Mouse (Mus musculus): Measurements from ENCODE around the gene Tanc1. TPM values are rescaled to one million over a fixed set of nuclear protein-coding genes. Genes with fewer than 3 reads are reported as not detected.

Gene Tanc1
- total RNA-seq, 2 experiments from 2014 or later = 17.7 to 27.5 TPM

DNA sequence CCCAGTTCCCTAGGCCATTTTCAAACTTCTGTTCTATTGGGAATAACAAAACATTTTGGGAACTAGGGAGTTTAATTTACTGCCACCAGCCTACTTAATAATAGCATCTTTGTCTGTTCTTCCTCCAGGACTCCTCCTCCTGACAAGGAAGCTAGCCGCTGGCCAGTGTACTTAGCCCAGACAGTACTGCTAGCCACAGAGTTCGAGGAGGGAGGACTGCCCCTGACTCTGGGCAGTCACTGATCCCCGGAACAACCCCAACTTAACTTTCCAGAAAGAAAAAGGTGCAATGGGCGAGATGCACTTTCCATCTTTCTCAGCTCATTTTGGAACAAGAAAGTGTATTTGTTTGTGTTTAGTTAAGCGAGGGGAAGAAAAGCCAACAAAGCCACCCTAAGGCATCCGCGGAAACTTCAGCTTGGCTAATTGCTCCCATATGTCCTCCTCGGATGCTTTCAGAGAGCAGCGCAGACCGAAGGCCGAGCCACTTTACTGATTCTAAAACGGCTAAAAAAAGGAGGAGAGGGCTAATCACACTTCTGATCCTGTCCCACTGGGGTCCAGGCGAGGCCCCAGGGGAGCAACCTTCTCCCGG lies 529 bp upstream of the Tanc1 start:
- intact Hi-C loops (cut with DNase I) = loop anchor here (5.0 kb wide), 3 partner anchors 41 to 136 kb away; no protein-coding TSS in a partner anchor
- DNase-seq (ENCODE audit: low spot score in 2 of 2) = no peak

DNA sequence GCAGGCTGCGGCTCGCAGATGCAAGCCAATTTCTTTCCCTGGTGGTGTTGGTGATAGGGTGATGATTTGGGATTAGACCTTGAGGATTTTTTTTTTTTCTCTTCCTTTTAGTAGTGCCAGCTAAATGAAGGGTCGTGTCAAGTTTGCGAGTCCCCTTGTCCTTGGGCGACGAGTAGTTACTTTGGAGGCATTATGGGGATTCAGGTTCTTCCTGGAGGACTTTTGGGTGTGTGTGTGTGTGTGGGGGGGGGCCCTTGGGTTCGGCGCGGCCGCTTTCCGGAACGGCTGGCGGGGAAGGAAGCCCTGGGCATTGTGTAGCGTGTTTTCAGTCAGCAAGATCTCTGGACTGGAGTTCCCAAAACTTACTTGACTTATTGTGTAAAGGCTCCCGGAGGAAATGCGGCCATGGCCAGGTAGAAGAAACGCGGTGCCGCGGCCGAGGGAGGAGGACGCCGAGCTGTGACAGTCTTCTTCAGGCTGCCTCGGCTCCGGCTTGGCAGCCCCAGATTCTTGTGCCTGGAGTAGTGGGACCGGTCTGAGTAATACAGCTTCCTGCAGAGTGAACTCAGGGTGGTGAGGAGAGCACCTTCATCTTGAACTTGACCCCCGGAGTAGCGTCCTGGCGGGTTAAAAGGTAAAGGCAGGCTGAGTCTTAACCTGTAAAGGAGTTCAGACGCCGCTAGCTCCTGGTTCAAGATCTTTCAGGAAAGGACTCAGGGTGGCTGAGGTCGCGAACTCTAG lies 1.1 kb downstream of the Tanc1 start:
- intact Hi-C loops (cut with DNase I) = loop anchor here (5.0 kb wide), 3 partner anchors 39 to 134 kb away; no protein-coding TSS in a partner anchor
- DNase-seq (ENCODE audit: low spot score in 2 of 2) = peak; percentile 17 to 25

DNA sequence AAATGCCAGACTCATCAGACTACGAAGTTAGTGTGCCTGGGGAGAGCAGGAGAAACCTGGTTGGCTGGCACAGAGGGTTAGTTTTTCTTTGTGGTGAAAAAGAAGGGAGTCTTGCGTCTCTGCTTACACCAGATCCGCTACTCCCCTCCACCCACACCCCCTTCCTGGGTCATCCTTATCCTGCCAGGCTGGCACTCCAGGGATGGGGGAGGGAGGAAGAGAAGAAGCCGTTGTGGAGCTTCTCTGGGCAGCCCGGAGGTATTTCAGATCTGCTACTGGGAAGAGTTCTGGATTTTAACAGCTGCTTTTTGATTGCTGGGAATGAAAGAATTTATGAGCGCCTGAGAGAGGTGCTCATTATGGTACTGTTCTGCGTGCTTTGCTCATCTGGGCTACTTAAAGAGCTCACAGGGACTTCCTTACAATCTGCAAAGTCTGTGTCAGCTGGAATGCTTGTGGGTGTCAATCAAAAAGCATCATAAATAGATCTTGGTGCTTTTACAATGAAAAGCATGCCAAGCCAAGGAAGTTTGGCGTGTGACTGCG lies 1.7 kb downstream of the Tanc1 start:
- peak in 1 of 2 experiments; percentile 13 for DNase-seq (ENCODE audit: low spot score in 2 of 2)
- intact Hi-C loops (cut with DNase I) = loop anchor here (5.0 kb wide), 3 partner anchors 39 to 134 kb away; no protein-coding TSS in a partner anchor

DNA sequence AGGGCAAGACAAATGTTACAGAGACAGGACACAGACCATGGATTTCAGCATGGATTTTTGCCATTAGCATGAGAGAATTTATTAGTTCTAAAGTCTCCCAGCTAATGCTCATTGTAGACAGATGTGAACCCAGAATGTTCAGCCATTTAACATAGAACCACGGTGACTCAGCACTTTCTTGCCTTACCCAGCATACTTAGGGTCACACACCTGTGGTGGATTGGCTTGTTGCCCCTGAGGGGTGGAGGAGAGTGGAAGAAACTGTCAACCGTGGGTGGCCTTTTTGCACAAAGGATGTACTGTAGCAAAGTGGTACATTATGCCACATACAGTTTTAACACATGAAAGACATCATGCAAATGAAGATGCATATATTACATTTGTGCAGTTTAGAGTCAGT lies 5.0 kb downstream of the Tanc1 start:
- DNase-seq (ENCODE audit: low spot score in 2 of 2) = no peak
- intact Hi-C loops (cut with DNase I) = no loop called here

DNA sequence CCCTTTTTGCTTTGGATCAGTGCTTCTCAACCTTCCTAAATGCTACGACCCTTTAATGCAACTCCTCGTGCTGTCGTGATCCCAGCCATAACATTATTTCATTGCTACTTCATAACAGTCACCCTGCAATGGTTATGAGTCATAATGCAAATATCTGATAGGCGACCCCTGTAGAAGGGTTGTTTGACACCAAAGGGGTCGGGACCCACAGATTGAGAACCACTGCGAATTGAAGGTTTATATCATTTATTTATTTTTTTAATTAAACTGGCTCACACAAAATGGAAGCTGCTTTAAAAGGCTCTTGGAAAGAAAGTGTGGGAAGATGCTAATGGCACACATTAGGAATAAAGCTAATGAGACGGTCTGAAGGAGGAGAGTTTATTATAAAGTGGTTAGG lies 7.2 kb downstream of the Tanc1 start:
- DNase-seq (ENCODE audit: low spot score in 2 of 2) = no peak
- intact Hi-C loops (cut with DNase I) = no loop called here

DNA sequence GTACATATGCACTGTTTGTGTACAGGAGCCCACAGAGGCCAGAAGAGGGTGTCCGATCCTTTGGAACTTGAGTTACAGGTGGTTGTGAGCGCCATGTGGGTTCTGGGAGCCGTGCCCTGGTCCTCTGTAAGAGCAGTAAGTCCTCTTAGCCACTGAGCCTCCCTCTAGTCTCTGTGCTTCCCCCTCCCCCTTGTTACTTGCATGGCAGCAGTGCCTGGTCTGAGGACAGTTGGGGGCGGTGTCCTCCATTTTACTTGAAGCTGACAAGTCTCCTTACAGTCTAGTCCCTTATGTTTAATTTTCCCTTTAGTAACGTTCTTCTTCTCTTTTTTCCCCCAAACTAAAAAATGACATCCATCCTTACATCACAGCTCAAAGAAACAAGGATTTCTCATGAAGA lies 8.8 kb downstream of the Tanc1 start:
- intact Hi-C loops (cut with DNase I) = no loop called here
- DNase-seq (ENCODE audit: low spot score in 2 of 2) = no peak

DNA sequence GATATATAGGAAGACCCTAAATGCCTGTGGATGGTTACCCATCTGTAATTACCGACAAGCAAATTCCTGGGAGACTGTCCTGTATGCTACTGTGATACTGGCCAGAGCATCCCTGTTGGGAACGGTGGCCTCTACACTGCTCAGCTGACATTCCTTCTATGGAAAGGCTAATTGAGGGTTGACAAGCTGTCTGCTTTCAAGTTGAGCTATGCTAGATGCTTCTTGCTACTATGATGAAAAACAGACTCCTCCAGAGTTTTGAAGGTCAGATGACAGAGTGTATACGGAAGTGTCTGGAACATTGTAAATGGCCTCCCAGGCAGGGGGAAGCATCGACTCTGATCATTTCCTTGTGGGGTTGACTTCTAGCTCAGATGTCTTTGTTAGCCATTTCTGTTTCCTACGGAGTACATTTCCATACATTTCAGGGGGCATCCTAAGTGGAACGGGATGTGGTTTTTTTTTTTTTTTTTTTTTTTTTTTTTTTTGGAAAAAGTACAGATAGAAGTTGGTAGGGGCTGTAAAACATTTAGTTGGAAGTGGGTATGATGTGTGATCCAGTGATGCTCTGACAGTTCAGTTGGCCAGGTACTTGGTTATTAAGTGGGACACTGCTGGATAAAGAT lies 10.8 kb downstream of the Tanc1 start:
- DNase-seq (ENCODE audit: low spot score in 2 of 2) = no peak
- intact Hi-C loops (cut with DNase I) = no loop called here

DNA sequence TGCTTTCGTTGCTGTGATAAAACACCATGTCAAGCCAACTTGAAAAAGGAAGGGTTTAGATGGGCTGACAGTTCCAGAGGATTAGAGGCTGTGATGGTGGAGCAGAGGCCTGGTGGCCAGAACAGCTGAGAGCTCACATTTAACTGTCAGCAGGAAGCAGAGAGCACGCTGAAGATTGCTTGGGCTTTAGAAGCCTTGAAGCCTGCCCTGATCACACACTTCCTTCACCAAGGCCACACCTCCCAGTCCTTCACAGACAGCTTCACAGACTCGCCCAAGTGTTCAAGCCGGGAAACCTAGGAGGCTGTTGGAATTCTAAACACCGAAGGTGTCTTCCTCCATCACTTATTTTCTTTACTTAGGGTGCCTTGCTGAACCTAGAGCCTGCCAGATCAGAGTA lies 12.0 kb downstream of the Tanc1 start:
- intact Hi-C loops (cut with DNase I) = no loop called here
- DNase-seq (ENCODE audit: low spot score in 2 of 2) = no peak

DNA sequence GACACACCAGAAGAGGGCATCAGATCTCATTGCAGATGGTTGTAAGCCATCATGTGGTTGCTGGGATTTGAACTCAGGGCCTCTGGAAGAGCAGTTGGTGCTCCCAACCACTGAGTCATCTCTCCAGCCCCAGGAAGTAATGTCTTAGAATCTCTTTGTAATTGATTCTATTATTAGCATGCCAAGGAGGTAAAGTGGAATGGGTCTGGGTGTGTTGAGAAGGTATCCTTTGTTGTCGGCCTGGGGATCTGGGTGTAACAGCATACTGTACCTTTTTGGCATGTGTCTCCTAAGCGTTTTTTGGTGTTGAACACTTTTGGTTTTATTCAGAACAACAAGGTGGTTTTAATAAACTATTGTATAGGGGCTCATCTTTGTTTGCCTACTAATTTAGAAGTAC lies 13.6 kb downstream of the Tanc1 start:
- no peak for DNase-seq (ENCODE audit: low spot score in 2 of 2)
- intact Hi-C loops (cut with DNase I) = no loop called here

DNA sequence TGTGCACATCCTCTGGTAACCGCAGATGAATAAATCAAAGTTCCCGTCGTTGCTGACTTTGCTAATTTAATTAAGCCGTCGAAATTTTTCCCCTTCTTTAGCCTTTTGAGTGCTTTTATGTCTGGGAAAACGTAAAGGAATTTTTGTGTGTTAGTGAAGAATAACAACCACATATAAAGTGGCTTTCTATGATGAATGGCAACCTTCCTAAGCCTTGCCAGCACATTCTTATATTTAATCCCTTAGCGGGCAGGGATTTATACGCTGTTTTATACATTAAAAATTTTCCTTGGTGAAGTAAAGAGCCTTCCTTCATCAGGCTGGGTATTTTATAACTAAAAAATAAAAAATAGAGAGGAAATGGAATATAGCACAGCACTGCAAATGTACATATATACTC lies 14.1 kb downstream of the Tanc1 start:
- DNase-seq (ENCODE audit: low spot score in 2 of 2) = no peak
- intact Hi-C loops (cut with DNase I) = no loop called here

DNA sequence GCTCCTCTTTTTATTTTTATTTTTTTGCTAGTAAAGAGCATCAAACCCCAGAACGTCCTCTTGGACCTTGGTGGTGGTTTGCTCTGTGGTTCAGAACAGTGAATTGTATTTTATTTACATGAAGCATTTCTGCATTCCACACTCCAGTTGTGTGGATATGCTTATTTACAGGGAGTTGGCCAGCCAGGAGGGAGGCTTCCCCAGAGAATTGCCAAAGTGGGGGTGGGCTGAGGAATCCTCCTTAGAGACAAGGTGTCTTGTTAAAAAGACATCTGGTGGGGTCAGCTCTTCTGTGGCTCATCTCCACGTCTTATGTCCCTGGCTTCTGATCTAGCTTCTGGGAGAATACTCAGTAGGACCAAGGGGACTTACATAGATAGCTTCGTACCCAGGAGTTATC lies 14.6 kb downstream of the Tanc1 start:
- intact Hi-C loops (cut with DNase I) = no loop called here
- no peak for DNase-seq (ENCODE audit: low spot score in 2 of 2)

DNA sequence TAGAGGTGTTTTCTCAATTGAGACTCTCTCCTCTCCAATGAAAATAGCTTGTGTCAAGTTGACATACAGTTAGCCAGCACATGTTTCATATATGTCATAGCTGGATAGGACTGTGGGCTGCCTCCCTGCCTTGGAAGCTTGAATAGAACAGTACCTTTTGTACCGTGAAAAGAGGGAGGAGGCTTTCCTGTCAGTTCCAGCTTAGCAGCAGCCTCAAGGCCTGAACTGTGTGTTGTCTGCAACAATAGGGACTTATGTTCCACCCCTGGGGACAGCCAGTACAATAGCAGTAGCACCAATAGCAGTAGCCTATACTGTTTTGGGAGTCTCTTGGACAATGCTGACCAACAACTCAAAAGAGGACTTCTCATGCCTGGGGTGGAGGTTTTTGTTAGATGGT lies 15.7 kb downstream of the Tanc1 start:
- intact Hi-C loops (cut with DNase I) = no loop called here
- no peak for DNase-seq (ENCODE audit: low spot score in 2 of 2)

DNA sequence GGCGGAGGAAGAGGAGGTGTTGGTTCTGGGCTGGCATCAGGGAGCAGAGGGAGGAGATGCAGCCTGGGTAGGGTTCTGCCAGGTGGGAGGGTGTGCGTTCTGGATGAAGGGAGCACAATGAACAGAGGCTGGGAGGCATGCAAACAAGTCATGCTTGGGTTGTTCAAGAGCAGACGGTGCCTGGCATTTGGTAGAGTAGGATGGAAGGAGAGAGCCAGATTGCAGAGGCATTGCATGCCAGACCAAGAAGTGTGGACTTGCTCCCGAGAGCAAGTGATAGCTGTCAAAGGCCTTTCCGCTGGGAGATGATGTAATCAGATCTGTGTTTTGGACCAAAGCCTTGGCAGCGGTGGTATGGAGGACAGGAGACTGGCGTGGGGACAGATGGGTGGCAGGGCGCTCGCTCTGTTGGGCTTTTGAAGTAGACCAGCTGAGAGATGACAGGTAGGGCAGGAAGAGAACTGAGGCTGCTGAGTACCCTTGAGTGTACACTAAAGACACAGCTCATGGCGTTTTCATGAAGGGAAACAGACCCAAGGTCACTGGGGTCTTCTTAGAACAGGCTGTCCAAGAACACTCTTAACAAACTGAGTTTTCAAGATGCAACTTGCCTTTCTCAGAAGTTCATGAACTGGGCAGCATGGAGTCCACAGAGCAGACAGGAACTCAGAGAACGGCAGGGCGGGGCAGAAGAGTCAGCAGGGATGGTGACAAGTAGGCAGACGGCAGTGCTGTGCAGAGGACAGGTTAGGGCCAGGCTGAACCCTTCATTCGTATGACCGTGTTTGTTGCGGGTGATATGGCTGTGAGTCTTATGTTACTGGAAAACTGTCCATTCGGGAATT lies 16.4 kb downstream of the Tanc1 start:
- DNase-seq (ENCODE audit: low spot score in 2 of 2) = peak in 1 of 2 experiments; percentile 16
- intact Hi-C loops (cut with DNase I) = no loop called here

DNA sequence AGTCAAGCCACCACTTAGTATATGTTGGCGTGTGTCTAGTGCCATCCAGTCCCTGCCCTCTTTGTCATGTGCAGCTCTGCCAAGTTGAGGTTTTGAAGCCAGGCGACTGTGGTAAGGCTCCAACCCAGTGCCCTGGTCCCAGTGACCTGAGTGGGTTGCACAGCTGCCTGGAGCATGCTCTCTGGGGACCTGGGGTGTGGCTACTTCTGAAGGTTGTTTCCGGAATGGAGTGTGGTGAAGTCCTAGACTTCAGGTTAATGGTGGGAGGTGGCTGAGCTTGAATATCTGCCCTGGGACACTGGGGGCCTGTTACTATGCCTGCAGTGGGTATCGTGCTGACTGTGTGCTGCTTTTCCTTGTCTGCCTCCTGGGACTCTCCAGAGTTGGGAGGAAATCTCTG lies 18.0 kb downstream of the Tanc1 start:
- intact Hi-C loops (cut with DNase I) = no loop called here
- DNase-seq (ENCODE audit: low spot score in 2 of 2) = no peak

DNA sequence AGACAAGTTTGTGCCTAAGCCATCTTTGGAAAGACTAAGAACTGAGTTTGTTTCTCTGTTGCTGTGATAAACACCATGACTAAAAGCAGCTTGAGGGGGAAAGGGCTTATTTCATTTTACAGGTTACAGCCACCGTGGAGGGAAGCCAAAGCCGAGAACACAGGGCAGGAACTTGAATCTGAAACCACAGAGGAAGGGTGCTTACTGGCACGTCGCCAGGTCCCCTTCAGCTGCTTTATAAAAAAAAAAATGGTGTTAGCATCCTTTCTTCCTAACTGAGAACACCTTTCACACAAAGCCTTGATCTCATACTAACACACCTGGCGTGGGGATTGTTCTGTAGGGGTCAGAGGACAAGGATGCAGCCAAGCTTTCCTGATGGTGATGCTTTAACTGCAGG lies 19.6 kb downstream of the Tanc1 start:
- DNase-seq (ENCODE audit: low spot score in 2 of 2) = no peak
- intact Hi-C loops (cut with DNase I) = no loop called here

DNA sequence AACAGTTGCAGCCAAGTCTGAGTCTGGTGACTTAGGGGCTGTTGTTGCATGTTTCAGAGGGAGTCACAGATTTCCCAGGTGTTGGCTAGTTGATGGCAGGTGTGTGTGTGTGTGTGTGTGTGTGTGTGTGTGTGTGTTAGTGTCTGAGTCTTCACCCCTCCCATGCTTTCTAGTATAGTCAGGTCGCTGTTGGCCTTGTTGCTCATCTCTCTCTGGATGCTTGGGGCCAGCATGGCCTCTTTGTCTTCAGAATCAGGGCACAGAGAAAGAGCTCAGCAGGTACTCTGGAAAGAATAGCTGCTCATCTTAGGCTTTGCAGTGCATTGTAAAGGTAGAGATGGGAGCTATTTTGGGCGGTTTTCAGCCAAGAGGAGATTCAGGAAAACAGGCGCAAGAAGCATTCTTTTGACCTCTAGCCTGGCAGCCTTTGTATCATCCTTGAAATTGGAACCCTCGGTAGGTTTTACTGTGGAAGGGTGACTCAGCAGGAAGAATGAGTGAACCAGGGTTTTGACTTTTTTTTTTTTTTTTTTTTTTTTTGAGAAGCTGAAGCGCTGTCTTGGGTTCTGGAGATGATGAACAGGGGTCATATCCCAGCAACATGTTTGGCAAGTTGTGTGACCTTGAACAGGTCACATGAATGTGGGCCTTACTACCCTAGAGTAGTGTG lies 22.1 kb downstream of the Tanc1 start:
- no peak for DNase-seq (ENCODE audit: low spot score in 2 of 2)
- intact Hi-C loops (cut with DNase I) = no loop called here

DNA sequence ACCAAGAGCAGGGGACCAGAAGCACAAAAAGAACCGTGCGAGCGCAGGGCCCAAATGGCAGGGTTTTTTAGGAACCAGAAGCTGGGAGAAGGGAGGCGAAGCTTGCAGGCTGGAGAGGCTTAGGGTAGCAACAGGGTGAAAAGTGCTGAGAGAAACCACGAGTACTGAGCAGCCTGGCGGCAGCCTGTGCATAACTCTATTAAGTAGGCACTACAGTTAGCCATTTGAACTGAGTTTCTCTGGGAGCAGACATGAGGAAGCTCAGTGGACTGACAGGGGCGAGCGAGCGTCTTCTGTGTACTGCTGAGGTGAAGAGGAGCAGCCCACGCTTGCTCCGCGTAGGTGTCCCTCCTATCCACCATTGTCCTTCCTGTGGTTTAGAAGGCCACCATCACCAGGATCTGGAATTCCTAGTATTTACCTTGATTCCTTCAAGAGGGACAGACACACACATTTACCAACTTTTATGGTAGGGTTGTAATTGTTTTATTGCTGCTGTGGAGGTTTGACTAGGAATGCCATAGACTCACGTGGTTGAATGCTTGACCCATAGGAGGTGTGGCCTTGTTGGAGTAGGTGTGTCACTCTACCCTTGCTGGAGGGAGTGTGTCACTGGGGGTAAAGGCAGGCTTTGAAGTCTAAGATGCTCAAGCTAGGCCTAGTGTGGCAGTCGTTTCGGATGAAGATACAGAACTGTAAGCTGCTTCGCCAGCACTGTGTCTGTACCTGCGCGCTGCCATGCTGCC lies 25.4 kb downstream of the Tanc1 start:
- intact Hi-C loops (cut with DNase I) = no loop called here
- DNase-seq (ENCODE audit: low spot score in 2 of 2) = no peak

DNA sequence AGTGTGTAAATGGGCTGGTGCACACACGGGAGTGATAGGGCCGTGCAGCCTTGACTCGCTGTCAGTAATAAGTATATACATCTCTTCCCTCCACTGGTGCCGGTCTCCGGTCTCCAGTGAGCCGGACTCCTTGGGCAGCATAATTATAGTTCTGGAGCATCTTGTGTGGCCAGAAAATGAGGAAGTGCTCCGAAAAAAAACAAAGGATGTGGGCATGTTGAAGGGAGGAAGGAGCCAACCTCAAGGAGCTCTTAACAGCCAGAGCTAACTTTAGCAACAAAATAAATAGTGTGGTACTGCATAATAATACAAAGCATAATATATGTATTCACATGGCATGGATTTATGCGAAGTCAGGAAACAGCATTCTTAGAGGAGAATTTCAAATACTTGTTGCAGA lies 30.9 kb downstream of the Tanc1 start:
- no peak for DNase-seq (ENCODE audit: low spot score in 2 of 2)
- intact Hi-C loops (cut with DNase I) = no loop called here

DNA sequence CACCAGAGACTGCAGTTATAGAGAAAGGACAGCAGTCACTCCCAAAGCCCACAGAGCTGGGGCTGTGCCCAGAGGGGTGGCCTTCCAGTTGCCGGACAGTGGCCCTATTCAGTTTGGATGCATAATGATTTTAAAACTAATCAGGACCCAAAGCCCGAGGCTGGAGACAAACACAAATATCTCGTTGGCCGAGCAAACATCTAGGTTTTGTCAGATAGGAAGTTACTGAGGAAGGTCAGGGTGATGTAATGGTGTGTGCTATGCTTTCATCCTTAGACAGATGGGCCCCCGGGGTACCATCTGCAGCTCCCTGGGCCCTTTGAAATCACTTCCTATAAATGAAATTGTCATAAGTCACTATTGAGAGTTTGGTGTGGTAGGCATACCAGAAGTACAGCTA lies 33.0 kb downstream of the Tanc1 start:
- intact Hi-C loops (cut with DNase I) = no loop called here

More for the DNA sequence above, 33.0 kb downstream of the Tanc1 start:
- no peak for DNase-seq (ENCODE audit: low spot score in 2 of 2)
